Mouse (Mus musculus) hindbrain, embryonic 16.5 days (tissue): Measurements from ENCODE around the gene Rimbp3. TPM values are rescaled to one million over a fixed set of nuclear protein-coding genes. Genes with fewer than 3 reads are reported as not detected.
"Not testable (repeated sequence)": the region's sequence is repeated elsewhere in the genome, so short reads cannot be mapped to it uniquely, and the experiment has no call there.

Experiments used
- ATAC-seq: fragments of 200-750 bp; cut with Nextera tagmentation; 2 replicates; pipeline ENCODE4 v1.8.0; 2017; ENCODE audit warnings: moderate TSS enrichment, moderate library complexity
- H3K27ac ChIP-seq: fragments of 300-500 bp; sonication (generic); 2 replicates; pipeline ENCODE4 v1.5.1; 2014; ENCODE audit warnings: low read depth, mild to moderate bottlenecking, control low read depth, low read length, moderate library complexity
- H3K27me3 ChIP-seq: fragments of 300-500 bp; sonication (generic); replicated peaks from 2 replicates; pipeline ENCODE4 v1.6.1; 2014; ENCODE audit warnings: low read length; ENCODE audit not compliant: control insufficient read depth, insufficient read depth
- H3K36me3 ChIP-seq: fragments of 300-500 bp; sonication (generic); 2 replicates; pipeline ENCODE4 v1.6.1; 2014; ENCODE audit warnings: mild to moderate bottlenecking, low read length, moderate library complexity, mixed read lengths; ENCODE audit not compliant: control insufficient read depth, insufficient read depth
- H3K4me1 ChIP-seq: fragments of 300-500 bp; sonication (generic); 2 replicates; pipeline ENCODE4 v1.6.1; 2014; ENCODE audit warnings: low read depth, low read length; ENCODE audit not compliant: control insufficient read depth, insufficient read depth
- H3K4me2 ChIP-seq: fragments of 300-500 bp; sonication (generic); 2 replicates; pipeline ENCODE4 v1.6.1; 2014; ENCODE audit warnings: mild to moderate bottlenecking, low read length, control low read depth, moderate library complexity
- H3K4me3 ChIP-seq: fragments of 300-500 bp; sonication (generic); 2 replicates; pipeline ENCODE4 v1.5.1; 2014; ENCODE audit warnings: mild to moderate bottlenecking, low read length, control low read depth, moderate library complexity
- H3K9ac ChIP-seq: fragments of 300-500 bp; sonication (generic); 2 replicates; pipeline ENCODE4 v1.6.1; 2014; ENCODE audit warnings: low read depth, mild to moderate bottlenecking, control low read depth, low read length, moderate library complexity
- H3K9me3 ChIP-seq: fragments of 300-500 bp; sonication (generic); 2 replicates; pipeline ENCODE4 v1.6.1; 2014; ENCODE audit warnings: mild to moderate bottlenecking, low read length, moderate library complexity; ENCODE audit not compliant: control insufficient read depth
- WGBS: fragments of 180-500 bp; shearing (Covaris S2); extraction: QIAGEN DNeasy Blood & Tissue Kit; methylation state at CpG from one replicate; pipeline ENCODE4 v1.1.7; 2014; 5-methylcytosine and 5-hydroxymethylcytosine counted together
- polyA plus RNA-seq: library from polyadenylated mRNA; unstranded; fragments of >200 nt; fragmentation: Nextera tagmentation; extraction: Ambion mirVana; gene quantifications from 2 replicates; pipeline ENCODE4 v1.2.1, GENCODE M21; 2015

Rimbp3 gene
- polyA plus RNA-seq, result 1.7 and 1.9 TPM in 2 replicates

GRCm38 (mm10) chr16:17208389-17209361, at the start of gene Rimbp3:
TSS of gene Rimbp3 (plus strand) at chr16:17208603.
- under 1% methylated on average over 70 of the region's 85 CpGs for WGBS

GRCm38 (mm10) chr16:17165478-17165877, 42.9 kb upstream of the Rimbp3 start:
- ATAC-seq, H3K9ac ChIP-seq, H3K4me1 ChIP-seq, H3K4me3 ChIP-seq, H3K4me2 ChIP-seq, H3K9me3 ChIP-seq, H3K27ac ChIP-seq, H3K36me3 ChIP-seq, H3K27me3 ChIP-seq: not testable (repeated sequence)
- WGBS, result 89% methylated on average over 1 of the region's 1 CpGs

More at GRCm38 (mm10) chr16:17208389-17209361, at the start of gene Rimbp3:
- ATAC-seq, result peak; percentile 88
- peak within 1 kb of the TSS; percentile 70 for H3K9ac ChIP-seq
- no peaks in the 10 kb centered on the region for H3K36me3 ChIP-seq
- no peaks in the 10 kb centered on the region for H3K9me3 ChIP-seq
- H3K27ac ChIP-seq, result peak within 1 kb of the TSS; percentile 92
- H3K4me3 ChIP-seq, result peak within 1 kb of the TSS; percentile 70
- H3K4me2 ChIP-seq, result peak within 1 kb of the TSS; percentile 95
- H3K4me1 ChIP-seq, result peaks cover 20% of the 10 kb centered on the region
- 0 out of 2 replicates have a peak, but pooled peaks cover 2% of the 10 kb centered on the region for H3K27me3 ChIP-seq

GRCm38 (mm10) chr16:17167179-17167578, 41.2 kb upstream of the Rimbp3 start:
- Histone ChIP-seq H3K9ac (no peak overlapping the region), H3K27me3 (no peaks in the 10 kb centered on the region), H3K4me1 (no peaks in the 10 kb centered on the region), H3K27ac (no peak overlapping the region), H3K4me3 (no peak overlapping the region), H3K36me3 (peaks cover 6% of the 10 kb centered on the region; the same call in 1 of the 2 replicates), H3K4me2 (no peak overlapping the region), H3K9me3 (no peaks in the 10 kb centered on the region)
- ATAC-seq, result no peak

GRCm38 (mm10) chr16:17168049-17168448, 40.4 kb upstream of the Rimbp3 start:
- H3K27me3 ChIP-seq, result no peaks in the 10 kb centered on the region
- H3K36me3 ChIP-seq, result peaks cover 11% of the 10 kb centered on the region; the same call in 1 of the 2 replicates
- no peak for ATAC-seq
- no peak overlapping the region for H3K4me2 ChIP-seq
- no peaks in the 10 kb centered on the region for H3K4me1 ChIP-seq
- 90% methylated on average over 5 of the region's 5 CpGs for WGBS
- H3K9me3 ChIP-seq, result no peaks in the 10 kb centered on the region
- H3K9ac ChIP-seq, result no peak overlapping the region
- no peak overlapping the region for H3K27ac ChIP-seq
- H3K4me3 ChIP-seq, result no peak overlapping the region

GRCm38 (mm10) chr16:17175765-17176164, 32.6 kb upstream of the Rimbp3 start:
- 95% methylated on average over 2 of the region's 2 CpGs for WGBS
- peaks cover 17% of the 10 kb centered on the region; the same call in 1 of the 2 replicates for H3K36me3 ChIP-seq
- H3K9ac ChIP-seq, result no peak overlapping the region
- H3K4me2 ChIP-seq, result no peak overlapping the region
- no peaks in the 10 kb centered on the region for H3K4me1 ChIP-seq
- H3K9me3 ChIP-seq, result no peaks in the 10 kb centered on the region
- H3K27me3 ChIP-seq, result no peaks in the 10 kb centered on the region
- no peak overlapping the region for H3K4me3 ChIP-seq
- no peak for ATAC-seq
- H3K27ac ChIP-seq, result no peak overlapping the region

GRCm38 (mm10) chr16:17177623-17178170, 30.7 kb upstream of the Rimbp3 start:
- no peak for ATAC-seq
- H3K27ac ChIP-seq, result no peak overlapping the region
- H3K9ac ChIP-seq, result no peak overlapping the region
- no peak overlapping the region for H3K4me2 ChIP-seq
- H3K27me3 ChIP-seq, result no peaks in the 10 kb centered on the region
- H3K4me3 ChIP-seq, result no peak overlapping the region
- no peaks in the 10 kb centered on the region for H3K4me1 ChIP-seq
- H3K36me3 ChIP-seq, result peaks cover 11% of the 10 kb centered on the region; the same call in 1 of the 2 replicates
- 92% methylated on average over 1 of the region's 1 CpGs for WGBS
- no peaks in the 10 kb centered on the region for H3K9me3 ChIP-seq

- Histone ChIP-seq H3K4me1 (no peaks in the 10 kb centered on the region), H3K27me3 (no peaks in the 10 kb centered on the region), H3K27ac (no peak overlapping the region), H3K36me3 (peaks cover 7% of the 10 kb centered on the region; the same call in 1 of the 2 replicates), H3K4me3 (no peak overlapping the region), H3K9me3 (no peaks in the 10 kb centered on the region), H3K9ac (no peak overlapping the region), H3K4me2 (no peak overlapping the region)
- no peak for ATAC-seq
- WGBS, result 94% methylated on average over 3 of the region's 3 CpGs
These were observed 28.7 kb upstream of the Rimbp3 start for GRCm38 (mm10) chr16:17179706-17180105.

GRCm38 (mm10) chr16:17181382-17181781, 27.0 kb upstream of the Rimbp3 start:
- no peak overlapping the region for H3K4me3 ChIP-seq
- H3K4me1 ChIP-seq, result no peaks in the 10 kb centered on the region
- no peak overlapping the region for H3K27ac ChIP-seq
- 87% methylated on average over 4 of the region's 4 CpGs for WGBS
- H3K36me3 ChIP-seq, result 0 out of 2 replicates have a peak, but pooled peaks cover 2% of the 10 kb centered on the region
- no peak for ATAC-seq
- H3K4me2 ChIP-seq, result no peak overlapping the region
- H3K9me3 ChIP-seq, result no peaks in the 10 kb centered on the region
- H3K27me3 ChIP-seq, result no peaks in the 10 kb centered on the region
- H3K9ac ChIP-seq, result no peak overlapping the region

- H3K27me3 ChIP-seq, result no peaks in the 10 kb centered on the region
- H3K9me3 ChIP-seq, result no peaks in the 10 kb centered on the region
- no peak overlapping the region for H3K4me3 ChIP-seq
- H3K4me1 ChIP-seq, result no peaks in the 10 kb centered on the region
- no peak for ATAC-seq
- 0 out of 2 replicates have a peak, but pooled peaks cover 2% of the 10 kb centered on the region for H3K36me3 ChIP-seq
- no peak overlapping the region for H3K27ac ChIP-seq
- no peak overlapping the region for H3K9ac ChIP-seq
- 78% methylated on average over 2 of the region's 2 CpGs for WGBS
- no peak overlapping the region for H3K4me2 ChIP-seq
These were observed 26.3 kb upstream of the Rimbp3 start for GRCm38 (mm10) chr16:17182136-17182535.
